Mouse (Mus musculus): ENCODE measurements around the gene Lyrm4. TPM values are rescaled to one million over a fixed set of nuclear protein-coding genes. Genes with fewer than 3 reads are reported as not detected.

Lyrm4 gene
- total RNA-seq (2021): 1 to 10 TPM; 8.0 to 8.1 TPM
- long read RNA-seq, experiment 1, transcript Lyrm4-201 (3 exons, 2,086 nt): major isoform, 11 of 20 reads
- long read RNA-seq, experiment 1, partial matches to known transcripts: 0 of 20 reads
- long read RNA-seq, experiment 1, other reads (novel, unspliced or antisense): 9 of 20 reads
- long read RNA-seq, experiment 2, transcript Lyrm4-201 (3 exons, 2,086 nt): major isoform, 5 of 22 reads
- long read RNA-seq, experiment 2, partial matches to known transcripts: 0 of 22 reads
- long read RNA-seq, experiment 2, other reads (novel, unspliced or antisense): 17 of 22 reads

GRCm38 (mm10) chr13:36117143-36118014, at the start of gene Lyrm4, which contains the start of gene Fars2:
TSS of gene Lyrm4 (minus strand) at chr13:36117526.
TSS of gene Fars2 (plus strand) at chr13:36117412.
- intact Hi-C loops (cut with DNase I): loop anchor here (5.0 kb wide), 1 partner anchor 95 kb away; no protein-coding TSS in a partner anchor
- peak; percentile 97 to 98 for DNase-seq

GRCm38 (mm10) chr13:36163898-36164297, 46.6 kb upstream of the Lyrm4 start:
- no peak for DNase-seq
- intact Hi-C loops (cut with DNase I): no loop called here

DNA sequence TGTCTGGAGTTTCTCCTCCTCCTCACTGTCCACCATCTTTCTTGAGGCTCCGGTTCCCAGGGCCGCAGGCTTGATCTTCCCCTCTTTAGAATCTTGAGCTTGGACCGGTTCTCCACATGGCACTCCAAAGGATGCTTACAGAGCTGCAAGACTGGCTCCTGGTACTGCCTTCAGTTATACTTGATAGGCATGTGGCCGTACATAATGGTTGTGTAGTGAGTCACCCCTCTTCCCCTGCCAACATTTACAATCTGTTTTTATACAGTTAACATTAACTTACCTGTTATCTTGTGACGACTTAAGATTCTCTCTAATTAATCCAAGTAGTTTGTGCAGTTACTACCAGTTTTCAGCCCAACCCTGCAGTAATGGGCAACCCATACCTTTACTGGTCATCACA, 46.1 kb upstream of the Lyrm4 start:
- intact Hi-C loops (cut with DNase I): no loop called here
- no peak for DNase-seq

DNA sequence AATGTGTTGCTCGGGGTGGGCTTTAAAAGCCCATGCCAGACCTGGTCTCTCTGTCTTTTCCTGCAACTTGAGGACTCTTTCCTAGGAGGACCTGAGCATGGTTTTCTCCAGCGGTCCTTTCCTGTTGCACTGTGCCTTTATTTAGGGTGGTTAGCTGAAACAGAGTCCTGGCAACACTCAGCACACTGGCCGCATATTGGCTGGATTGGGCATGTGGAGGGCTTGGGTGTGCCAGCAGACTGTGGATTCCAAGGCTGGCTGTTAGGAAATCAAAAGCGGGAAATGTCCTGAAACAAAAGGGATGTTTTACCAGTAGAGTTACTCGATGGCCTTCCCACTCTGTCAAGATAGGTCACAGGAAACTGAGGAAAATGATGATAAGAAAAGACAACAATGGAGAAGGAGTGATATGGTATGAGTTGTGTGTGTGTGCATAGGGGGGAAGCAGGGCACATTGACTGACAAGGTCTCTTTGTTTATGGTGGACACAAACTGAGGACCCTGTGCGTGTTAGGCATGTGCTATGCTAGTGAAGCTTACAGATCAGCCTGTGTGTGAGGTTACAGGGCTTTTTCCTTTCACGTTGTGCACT, 39.1 kb upstream of the Lyrm4 start:
- peak in 1 of 2 experiments; percentile 12 for DNase-seq

DNA sequence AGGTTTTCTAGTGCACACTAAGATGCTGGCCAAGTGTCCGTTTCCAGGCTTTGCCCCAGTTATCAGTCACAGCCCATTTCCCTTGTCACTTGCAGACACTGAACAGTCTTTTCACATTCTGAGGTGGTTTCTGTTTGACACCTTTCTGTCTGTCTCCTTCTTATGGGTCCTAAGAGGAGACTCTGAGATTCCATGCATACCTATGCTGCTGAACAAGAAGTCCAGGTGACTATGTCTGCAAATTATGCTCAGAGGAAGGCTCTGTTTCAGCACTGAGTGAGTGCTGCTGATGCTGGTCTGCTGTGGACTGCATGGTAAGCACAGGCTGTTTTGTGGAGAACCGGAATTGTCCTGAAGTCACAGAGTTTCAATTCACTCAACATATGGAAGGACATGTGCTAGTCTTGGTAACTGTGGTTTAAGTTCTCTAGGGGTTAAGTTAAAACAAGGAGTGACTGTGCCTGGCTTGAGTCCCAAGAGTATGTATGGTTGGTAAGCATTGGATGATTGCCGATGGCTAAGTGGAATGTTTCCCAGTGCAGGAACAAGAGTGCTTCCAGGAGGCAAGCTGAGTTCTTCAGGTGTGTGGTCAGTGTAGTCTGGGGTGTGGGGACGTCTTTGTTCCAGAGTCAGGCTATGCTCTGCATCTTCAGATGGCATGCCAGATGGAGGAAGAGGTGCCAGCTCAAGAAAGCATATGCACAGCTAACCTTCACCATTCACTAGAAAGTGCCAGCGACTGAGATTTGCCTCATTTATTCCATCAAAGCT, 35.6 kb upstream of the Lyrm4 start:
- intact Hi-C loops (cut with DNase I): no loop called here
- DNase-seq: no peak

More for the DNA sequence above, 39.1 kb upstream of the Lyrm4 start:
- intact Hi-C loops (cut with DNase I): no loop called here

GRCm38 (mm10) chr13:36150272-36150671, 32.9 kb upstream of the Lyrm4 start:
- DNase-seq: no peak
- intact Hi-C loops (cut with DNase I): no loop called here

DNA sequence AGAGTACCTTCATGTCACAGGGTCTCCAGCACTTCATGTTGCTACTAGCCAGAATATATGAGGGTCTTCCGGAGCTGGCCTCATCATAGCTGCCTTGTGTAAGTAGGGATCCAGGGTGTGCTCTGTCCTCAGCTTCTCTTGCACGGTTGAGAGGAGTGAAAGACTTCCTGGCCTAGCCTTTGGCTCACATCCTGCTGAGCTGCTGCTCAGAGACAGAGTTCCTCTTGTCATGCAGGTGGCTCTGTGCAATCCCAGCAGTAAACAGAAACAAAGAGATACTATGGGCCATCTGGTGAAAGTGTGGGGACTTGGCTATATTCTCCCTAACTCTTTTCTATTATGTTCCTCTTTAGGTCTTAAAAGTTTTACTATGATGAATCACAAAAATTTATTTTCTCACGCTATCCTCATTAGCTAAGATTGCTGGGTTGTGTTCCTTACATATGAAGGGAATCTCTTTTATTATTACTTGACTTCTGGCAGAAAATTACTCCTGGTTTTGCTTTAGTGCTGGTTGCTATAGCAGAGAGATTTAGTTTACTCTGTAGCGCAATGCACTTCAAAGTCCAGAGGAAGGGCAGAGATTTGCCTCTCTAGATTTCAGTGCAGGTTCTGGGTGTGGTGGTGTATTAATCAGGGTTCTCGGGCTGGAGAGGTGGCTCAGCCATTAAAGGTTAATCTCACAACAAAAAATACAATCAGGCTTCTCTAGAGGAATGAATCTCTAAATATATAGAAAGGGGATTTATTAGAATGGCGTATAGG, 32.0 kb upstream of the Lyrm4 start:
- no peak for DNase-seq
- intact Hi-C loops (cut with DNase I): no loop called here

- intact Hi-C loops (cut with DNase I): no loop called here
- DNase-seq: no peak
Observed at GRCm38 (mm10) chr13:36145601-36146000, 28.3 kb upstream of the Lyrm4 start.

- no peak for DNase-seq
- intact Hi-C loops (cut with DNase I): no loop called here
Observed at GRCm38 (mm10) chr13:36140247-36141016, 23.1 kb upstream of the Lyrm4 start.

DNA sequence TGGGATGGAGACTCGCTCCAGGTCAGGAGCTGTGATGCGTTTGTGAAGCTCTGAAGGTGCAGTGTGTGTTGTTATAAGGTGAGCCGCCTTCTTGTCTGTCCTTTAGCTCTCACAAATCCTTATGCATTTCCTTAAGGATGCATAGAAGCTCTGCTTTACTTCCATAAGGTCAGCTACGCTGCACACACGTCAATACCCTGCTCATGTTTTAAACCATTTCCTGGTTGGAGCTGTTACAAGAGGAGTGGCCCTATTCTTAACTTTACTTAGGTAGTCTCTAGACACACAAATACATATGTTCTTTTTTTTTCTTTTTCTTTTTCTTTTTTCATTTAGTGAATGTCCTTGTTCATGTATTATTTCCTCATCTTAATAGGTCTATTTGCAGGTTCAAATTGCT, 22.4 kb upstream of the Lyrm4 start:
- intact Hi-C loops (cut with DNase I): no loop called here
- peak in 1 of 2 experiments; percentile 4 for DNase-seq

DNA sequence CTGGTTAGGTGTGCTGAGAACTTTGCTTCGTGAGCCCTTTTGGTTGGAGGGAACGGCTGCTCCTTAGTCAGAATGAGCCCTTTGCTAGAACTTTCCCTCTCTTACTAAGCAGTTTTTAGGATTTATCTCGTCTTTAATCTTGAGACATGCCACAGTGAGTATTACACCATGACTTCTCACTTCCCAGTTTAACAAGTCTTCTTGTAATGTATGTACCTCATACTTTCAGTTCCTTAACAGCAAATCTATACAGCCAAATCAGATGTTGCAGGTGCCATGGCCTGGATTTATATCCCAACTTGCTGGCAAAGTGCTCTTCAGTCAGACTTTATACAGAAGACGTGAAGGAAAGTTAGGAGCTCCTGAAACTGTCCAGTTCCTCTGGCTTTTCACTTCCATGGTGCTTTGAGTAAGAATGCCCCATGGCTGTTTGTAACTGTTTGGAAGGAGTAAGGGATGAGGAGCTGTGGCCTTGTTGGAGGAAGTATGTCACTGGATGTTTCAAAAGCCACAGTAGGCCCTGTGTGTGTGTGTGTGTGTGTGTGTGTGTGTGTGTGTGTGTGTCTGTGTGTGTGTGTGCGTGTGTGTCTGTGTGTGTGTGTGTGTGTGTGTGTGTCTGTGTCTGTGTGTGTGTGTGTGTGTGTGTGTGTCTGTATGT, 14.8 kb upstream of the Lyrm4 start:
- DNase-seq: no peak
- intact Hi-C loops (cut with DNase I): no loop called here

DNA sequence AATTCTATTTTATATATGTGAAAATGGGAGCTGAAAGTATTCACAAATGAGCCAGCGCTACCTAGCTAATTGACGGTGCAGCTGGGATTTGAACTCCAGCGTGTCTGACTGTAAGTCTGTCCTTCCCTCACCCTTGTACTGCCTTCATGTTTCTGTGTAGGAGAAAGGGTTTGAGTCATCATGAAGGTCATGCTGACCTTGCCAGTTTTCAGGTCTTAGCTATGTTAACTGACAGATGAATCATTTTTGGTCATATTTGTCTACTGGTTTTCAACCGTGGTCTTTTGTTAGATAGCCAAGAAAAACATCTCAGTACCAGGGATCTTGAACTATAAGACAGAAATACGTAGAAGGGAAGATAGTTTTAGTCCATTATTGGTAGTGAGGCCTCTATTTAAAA, 14.1 kb upstream of the Lyrm4 start:
- DNase-seq: no peak
- intact Hi-C loops (cut with DNase I): no loop called here

DNA sequence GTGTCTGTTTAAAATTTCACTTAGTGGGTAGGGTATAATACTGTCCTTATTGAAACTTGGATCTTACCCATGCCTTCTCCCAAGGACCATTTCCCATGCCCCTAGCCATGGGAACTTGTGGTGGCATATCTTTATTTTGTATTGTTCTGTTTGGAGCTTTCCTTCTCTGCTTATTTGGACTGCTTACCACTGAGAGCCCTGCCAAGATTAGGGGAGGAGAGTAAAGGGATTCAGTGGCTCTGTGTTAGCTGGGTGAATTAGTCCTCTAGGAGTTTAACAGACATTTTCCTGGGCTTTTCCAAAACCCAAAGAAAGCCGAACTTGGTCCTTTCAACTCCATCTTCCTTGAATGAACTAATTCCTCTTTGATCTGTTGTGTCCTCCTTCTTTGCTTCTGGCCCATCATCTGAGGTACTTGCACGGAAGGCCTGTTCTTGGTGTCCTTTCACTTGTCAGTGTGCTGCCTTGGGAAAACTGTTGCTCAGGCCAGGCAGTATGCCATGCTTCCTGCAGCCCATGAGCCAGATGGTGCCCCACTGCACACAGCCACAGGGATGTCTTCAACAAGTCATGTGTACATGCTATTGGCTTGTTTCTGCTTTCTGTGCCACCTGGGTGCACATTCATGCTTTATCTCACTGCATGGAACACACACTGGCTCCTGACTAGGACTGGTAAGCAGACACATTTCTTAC, 12.2 kb upstream of the Lyrm4 start:
- intact Hi-C loops (cut with DNase I): no loop called here
- no peak for DNase-seq

DNA sequence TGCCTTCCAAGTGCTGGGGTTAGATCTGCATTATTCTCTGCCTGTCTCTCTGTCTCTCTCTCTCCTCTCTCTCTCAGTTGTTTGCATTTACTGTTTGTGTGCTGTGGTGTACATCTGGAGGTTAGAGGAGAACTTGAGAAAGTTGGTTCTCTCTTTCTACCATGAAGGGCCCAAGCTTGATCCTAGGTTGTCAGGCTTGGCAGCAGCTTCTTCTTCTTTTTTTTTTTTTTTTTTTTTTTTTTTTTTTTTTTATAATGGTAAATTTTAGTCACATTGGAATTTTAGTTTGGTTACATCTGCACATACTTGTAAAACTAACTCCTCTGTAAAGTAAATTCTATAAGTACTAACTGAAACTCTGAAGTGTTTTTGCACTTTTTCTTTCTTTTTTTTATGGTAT, 3.3 kb upstream of the Lyrm4 start:
- DNase-seq: no peak
- intact Hi-C loops (cut with DNase I): no loop called here

DNA sequence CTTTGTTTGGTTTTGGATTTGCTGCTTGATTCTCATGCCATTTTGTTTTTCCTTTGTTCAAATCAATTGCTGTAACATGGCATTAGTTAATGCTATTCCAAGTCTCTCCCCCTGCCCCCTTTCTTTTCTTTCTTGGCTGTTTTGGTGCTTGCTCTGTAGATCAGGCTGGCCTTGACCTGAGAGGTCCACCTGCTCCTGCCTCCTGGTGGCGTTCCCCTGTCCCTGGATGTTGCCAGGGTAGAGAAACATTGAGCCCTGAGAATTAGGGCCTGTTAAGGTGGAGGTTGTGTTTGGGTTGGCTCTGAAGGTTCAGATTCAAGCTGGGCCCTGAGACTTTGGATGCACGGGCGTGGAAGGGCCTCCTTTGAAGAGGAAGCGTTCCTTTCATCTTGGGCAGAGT, 2.4 kb upstream of the Lyrm4 start:
- no peak for DNase-seq
- intact Hi-C loops (cut with DNase I): loop anchor here (5.0 kb wide), 1 partner anchor 97 kb away; no protein-coding TSS in a partner anchor

- DNase-seq: peak; percentile 21 to 29
- intact Hi-C loops (cut with DNase I): loop anchor here (5.0 kb wide), 1 partner anchor 94 kb away; no protein-coding TSS in a partner anchor
Observed at GRCm38 (mm10) chr13:36116520-36117142, 695 bp downstream of the Lyrm4 start.

DNA sequence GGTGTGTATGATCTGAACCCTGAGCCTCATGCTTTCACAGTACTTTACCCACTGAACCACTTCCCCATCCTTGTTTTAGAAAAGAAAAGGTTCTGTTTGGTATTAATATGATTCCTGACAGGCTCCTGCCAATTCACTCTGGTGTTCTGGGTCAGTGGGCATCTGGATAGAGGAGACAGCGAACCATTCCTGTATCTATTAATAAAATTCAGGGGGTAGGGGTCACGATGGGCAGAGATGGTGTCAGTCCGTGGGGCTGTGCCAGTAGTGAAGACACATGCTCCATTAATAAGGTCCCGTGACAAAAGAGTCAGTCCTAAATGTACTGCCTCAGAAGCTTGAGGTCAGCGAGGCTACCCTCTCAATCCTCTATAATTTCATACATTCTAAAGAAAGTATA, 4.1 kb downstream of the Lyrm4 start:
- intact Hi-C loops (cut with DNase I): no loop called here
- no peak for DNase-seq

Measured in heart, postnatal 14 days (tissue).